Mouse (Mus musculus) MEL (cell line): ENCODE results near the gene Cox20. TPM values are rescaled to one million over a fixed set of nuclear protein-coding genes. Genes with fewer than 3 reads are reported as not detected.
A peak's percentile ranks its signal among the peaks of the same experiment; 100 is the strongest.

Experiments
- DNase-seq: peaks from one replicate; pipeline ENCODE4 v3.0.0; 2011; ENCODE audit warnings: low read depth, low spot score
- H3K27ac ChIP-seq: 2 replicates; pipeline ENCODE4 v1.5.1; 2012; ENCODE audit warnings: low read depth, mild to moderate bottlenecking, control low read depth, low read length, moderate library complexity; ENCODE audit not compliant: control insufficient read depth
- H3K27me3 ChIP-seq, 2 experiments: fragments of 150-350 bp in 1 of 2; sonication (generic) in 1 of 2; 2 replicates each; pipeline ENCODE4 v1.6.1; 2012; ENCODE audit warnings: low read length in 2 of 2, mild to moderate bottlenecking in 2 of 2, improper control_type of control experiment in 1 of 2, moderate library complexity in 1 of 2; ENCODE audit not compliant: insufficient read depth in 2 of 2, control insufficient read depth in 1 of 2
- H3K36me3 ChIP-seq, 2 experiments: 2 replicates each; pipeline ENCODE4 v1.6.1; 2012 to 2014; ENCODE audit warnings: low read length in 2 of 2, improper control_type of control experiment in 1 of 2, inconsistent platforms in 1 of 2, mild to moderate bottlenecking in 1 of 2; ENCODE audit not compliant: insufficient read depth in 2 of 2, control insufficient read depth in 1 of 2
- H3K4me1 ChIP-seq, 2 experiments: fragments of 150-350 bp in 1 of 2; sonication (generic) in 1 of 2; 2 replicates each; pipeline ENCODE4 v1.6.1; 2012; ENCODE audit warnings: low read length in 2 of 2, improper control_type of control experiment in 1 of 2, mild to moderate bottlenecking in 1 of 2; ENCODE audit not compliant: insufficient read depth in 2 of 2, control insufficient read depth in 1 of 2
- H3K4me3 ChIP-seq, 2 experiments: fragments of 150-350 bp in 1 of 2; sonication (generic) in 1 of 2; 2 replicates each; pipeline ENCODE4 v1.5.1; 2012; ENCODE audit warnings: low read depth in 2 of 2, low read length in 2 of 2, mild to moderate bottlenecking in 2 of 2, moderate library complexity in 2 of 2, control low read depth in 1 of 2, improper control_type of control experiment in 1 of 2; ENCODE audit not compliant: control insufficient read depth in 1 of 2, insufficient read depth in 1 of 2
- H3K79me2 ChIP-seq: 2 replicates; pipeline ENCODE4 v1.6.1; 2012; ENCODE audit warnings: mild to moderate bottlenecking, low read length, moderate library complexity; ENCODE audit not compliant: control insufficient read depth, poor library complexity, insufficient read depth
- H3K9ac ChIP-seq: 2 replicates; pipeline ENCODE4 v1.6.1; 2012; ENCODE audit warnings: low read depth, mild to moderate bottlenecking, control low read depth, low read length, moderate library complexity; ENCODE audit not compliant: control insufficient read depth, poor library complexity, severe bottlenecking
- H3K9me3 ChIP-seq: fragments of 150-350 bp; sonication (generic); replicated peaks from 2 replicates; pipeline ENCODE4 v1.6.1; 2012; ENCODE audit warnings: mild to moderate bottlenecking, low read length, improper control_type of control experiment, moderate library complexity; ENCODE audit not compliant: insufficient read depth
- BHLHE40 ChIP-seq: IDR thresholded peaks from 2 replicates; pipeline ENCODE4 v1.6.1; 2012; ENCODE audit warnings: low read depth, mild to moderate bottlenecking, inconsistent platforms, low read length, improper control_type of control experiment, borderline replicate concordance
- CHD1 ChIP-seq: IDR thresholded peaks from 2 replicates; pipeline ENCODE4 v1.6.1; 2012; ENCODE audit warnings: low read depth, mild to moderate bottlenecking, inconsistent platforms, low read length, improper control_type of control experiment
- CHD2 ChIP-seq: IDR thresholded peaks from 2 replicates; pipeline ENCODE4 v1.6.1; 2011; ENCODE audit warnings: low read length, improper control_type of control experiment
- CTCF ChIP-seq, 3 experiments: IDR thresholded peaks in 2 of 3; conservative IDR thresholded peaks in 1 of 3; 2 replicates each; pipeline ENCODE4 v1.5.1; 2011 to 2012; ENCODE audit warnings: low read length in 3 of 3, low read depth in 2 of 3, mild to moderate bottlenecking in 2 of 3, improper control_type of control experiment in 1 of 3, inconsistent platforms in 1 of 3, mixed read lengths in 1 of 3, moderate library complexity in 1 of 3; ENCODE audit not compliant: control insufficient read depth in 1 of 3, insufficient read depth in 1 of 3, poor library complexity in 1 of 3, severe bottlenecking in 1 of 3
- E2F4 ChIP-seq: IDR thresholded peaks from 2 replicates; pipeline ENCODE4 v1.6.1; 2011; ENCODE audit warnings: low read depth, low read length, improper control_type of control experiment, borderline replicate concordance
- ELF1 ChIP-seq: IDR thresholded peaks from 2 replicates; pipeline ENCODE4 v1.6.1; 2014; ENCODE audit warnings: low read depth, mild to moderate bottlenecking, inconsistent platforms, low read length, improper control_type of control experiment, moderate library complexity
- EP300 ChIP-seq, 2 experiments: IDR thresholded peaks; 2 replicates each; pipeline ENCODE4 v1.6.1; 2011; ENCODE audit warnings: improper control_type of control experiment in 2 of 2, low read length in 2 of 2, low read depth in 1 of 2, mild to moderate bottlenecking in 1 of 2
- GABPA ChIP-seq: IDR thresholded peaks from 2 replicates; pipeline ENCODE4 v1.6.1; 2012; ENCODE audit warnings: low read depth, mild to moderate bottlenecking, inconsistent platforms, low read length, improper control_type of control experiment, moderate library complexity
- GATA1 ChIP-seq: IDR thresholded peaks from 2 replicates; pipeline ENCODE4 v1.6.1; 2011; ENCODE audit warnings: low read depth, low read length, improper control_type of control experiment
- KAT2A ChIP-seq: conservative IDR thresholded peaks from 2 replicates; pipeline ENCODE4 v1.6.1; 2012; ENCODE audit warnings: low read depth, low read length, improper control_type of control experiment, inconsistent platforms
- MAFK ChIP-seq: IDR thresholded peaks from 2 replicates; pipeline ENCODE4 v1.6.1; 2011; ENCODE audit warnings: low read depth, mild to moderate bottlenecking, low read length, improper control_type of control experiment, borderline replicate concordance
- MAX ChIP-seq: IDR thresholded peaks from 2 replicates; pipeline ENCODE4 v1.6.1; 2011; ENCODE audit warnings: low read length, improper control_type of control experiment
- MAZ ChIP-seq: IDR thresholded peaks from 2 replicates; pipeline ENCODE4 v1.6.1; 2012; ENCODE audit warnings: low read depth, mild to moderate bottlenecking, inconsistent platforms, low read length, improper control_type of control experiment
- MXI1 ChIP-seq: IDR thresholded peaks from 2 replicates; pipeline ENCODE4 v1.6.1; 2011; ENCODE audit warnings: mild to moderate bottlenecking, low read depth, low read length, improper control_type of control experiment
- MYB ChIP-seq: IDR thresholded peaks from 2 replicates; pipeline ENCODE4 v1.6.1; 2011; ENCODE audit warnings: mild to moderate bottlenecking, low read depth, low read length, improper control_type of control experiment
- MYC ChIP-seq: IDR thresholded peaks from 2 replicates; pipeline ENCODE4 v1.6.1; 2011; ENCODE audit warnings: low read depth, mild to moderate bottlenecking, low read length, improper control_type of control experiment, moderate library complexity
- NRF1 ChIP-seq: IDR thresholded peaks from 2 replicates; pipeline ENCODE4 v1.6.1; 2014; ENCODE audit warnings: low read depth, mild to moderate bottlenecking, inconsistent platforms, low read length, improper control_type of control experiment, moderate library complexity; ENCODE audit not compliant: poor library complexity, insufficient read depth, severe bottlenecking
- POLR2A ChIP-seq, 2 experiments: IDR thresholded peaks; 2 replicates each; pipeline ENCODE4 v1.6.1; 2011 to 2012; ENCODE audit warnings: low read length in 2 of 2, mild to moderate bottlenecking in 2 of 2, control low read depth in 1 of 2, improper control_type of control experiment in 1 of 2, low read depth in 1 of 2, moderate library complexity in 1 of 2; ENCODE audit not compliant: control insufficient read depth in 1 of 2, insufficient read depth in 1 of 2, poor library complexity in 1 of 2
- POLR2AphosphoS2 ChIP-seq: IDR thresholded peaks from 2 replicates; pipeline ENCODE4 v1.6.1; 2011; ENCODE audit warnings: low read length, improper control_type of control experiment
- POLR2AphosphoS5 ChIP-seq: IDR thresholded peaks from 2 replicates; pipeline ENCODE4 v1.6.1; 2012; ENCODE audit warnings: low read depth, borderline replicate concordance, mild to moderate bottlenecking, inconsistent platforms, low read length, moderate library complexity, mixed read lengths
- RAD21 ChIP-seq: IDR thresholded peaks from 2 replicates; pipeline ENCODE4 v1.6.1; 2011; ENCODE audit warnings: mild to moderate bottlenecking, low read depth, low read length, improper control_type of control experiment
- SIN3A ChIP-seq: IDR thresholded peaks from 2 replicates; pipeline ENCODE4 v1.6.1; 2012; ENCODE audit warnings: low read length, improper control_type of control experiment, inconsistent platforms
- SMC3 ChIP-seq: IDR thresholded peaks from 2 replicates; pipeline ENCODE4 v1.6.1; 2011; ENCODE audit warnings: low read depth, low read length, improper control_type of control experiment
- TAL1 ChIP-seq: IDR thresholded peaks from 2 replicates; pipeline ENCODE4 v1.6.1; 2012; ENCODE audit warnings: mild to moderate bottlenecking, inconsistent platforms, low read length, moderate library complexity, mixed read lengths
- TBP ChIP-seq: IDR thresholded peaks from 2 replicates; pipeline ENCODE4 v1.8.0; 2011; ENCODE audit warnings: low read depth, low read length, improper control_type of control experiment
- USF2 ChIP-seq, 2 experiments: IDR thresholded peaks; 2 replicates each; pipeline ENCODE4 v1.6.1; 2011 to 2012; ENCODE audit warnings: improper control_type of control experiment in 2 of 2, low read length in 2 of 2, borderline replicate concordance in 1 of 2, inconsistent platforms in 1 of 2, low read depth in 1 of 2, mild to moderate bottlenecking in 1 of 2; ENCODE audit not compliant: insufficient read depth in 1 of 2
- ZC3H11A ChIP-seq: IDR thresholded peaks from 2 replicates; pipeline ENCODE4 v1.6.1; 2012; ENCODE audit warnings: low read depth, mild to moderate bottlenecking, inconsistent platforms, low read length, improper control_type of control experiment
- ZKSCAN1 ChIP-seq: IDR thresholded peaks from 2 replicates; pipeline ENCODE4 v1.6.1; 2012; ENCODE audit warnings: low read depth, mild to moderate bottlenecking, inconsistent platforms, low read length, improper control_type of control experiment, moderate library complexity
- ZMIZ1 ChIP-seq: IDR thresholded peaks from 2 replicates; pipeline ENCODE4 v1.6.1; 2012; ENCODE audit warnings: low read depth, mild to moderate bottlenecking, inconsistent platforms, low read length, improper control_type of control experiment, moderate library complexity
- polyA plus RNA-seq, 2 experiments: library from polyadenylated mRNA; stranded (reverse) in 1 of 2; unstranded in 1 of 2; fragments of >175 nt in 1 of 2; fragments of >200 nt in 1 of 2; gene quantifications; 2 replicates each; pipeline versions ENCODE4 v1.2.1 to v1.2.4; 2012; ENCODE audit warnings: low replicate concordance in 2 of 2, low read depth in 1 of 2; ENCODE audit not compliant: insufficient read length in 2 of 2, insufficient read depth in 1 of 2, missing spikeins in 1 of 2
- total RNA-seq: library from RNA; depleted of rRNA; stranded (reverse); fragments of 300-350 nt; gene quantifications from 2 replicates; pipeline ENCODE4 v1.2.3, GENCODE M21; 2012

Cox20 gene
- total and polyA plus RNA-seq, 3 experiments = 24.3 to 27.3 TPM; not detected in 1

DNA sequence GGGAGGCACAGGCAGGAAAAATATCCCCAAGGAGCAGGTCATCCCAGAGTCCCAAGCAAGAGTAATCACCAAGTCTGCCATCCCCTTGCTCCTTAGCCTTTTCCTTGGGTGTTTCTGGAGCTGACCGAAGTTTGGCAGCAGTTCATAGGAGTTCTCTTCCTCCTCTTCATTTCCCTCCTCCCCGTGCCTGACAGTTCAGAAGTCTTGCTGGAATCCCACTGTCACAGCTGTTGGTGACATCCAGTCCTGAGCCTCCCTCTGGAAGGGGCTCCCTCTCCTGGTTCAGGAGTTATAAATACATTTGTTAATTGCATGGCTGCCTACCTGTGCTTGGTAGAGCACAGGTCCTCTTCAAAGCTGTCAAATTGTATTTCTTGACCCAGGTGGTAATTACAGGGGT is 9.4 kb upstream of the Cox20 start:
- DNase-seq = no peak
- TF ChIP-seq KAT2A (no peak), NRF1 (no peak), CHD1 (no peak), SMC3 (no peak), ELF1 (no peak), USF2 (IDR thresholded peaks at IDR 0.05; ENCODE audit: borderline replicate concordance in 1 of 2, insufficient read depth in 1 of 2, low read depth in 1 of 2, low read length in 2 of 2) (no peak), MXI1 (no peak), E2F4 (no peak), MYC (no peak), MAFK (no peak), ZMIZ1 (no peak), TBP (no peak), GATA1 (no peak), GABPA (no peak), ZKSCAN1 (no peak), BHLHE40 (no peak), POLR2A (IDR thresholded peaks at IDR 0.05; ENCODE audit: control insufficient read depth in 1 of 2, insufficient read depth in 1 of 2, low read depth in 1 of 2, low read length in 2 of 2, poor library complexity in 1 of 2) (no peak), CHD2 (no peak), POLR2AphosphoS2 (no peak)
- TF ChIP-seq, all 39 proteins: peak for 0

DNA sequence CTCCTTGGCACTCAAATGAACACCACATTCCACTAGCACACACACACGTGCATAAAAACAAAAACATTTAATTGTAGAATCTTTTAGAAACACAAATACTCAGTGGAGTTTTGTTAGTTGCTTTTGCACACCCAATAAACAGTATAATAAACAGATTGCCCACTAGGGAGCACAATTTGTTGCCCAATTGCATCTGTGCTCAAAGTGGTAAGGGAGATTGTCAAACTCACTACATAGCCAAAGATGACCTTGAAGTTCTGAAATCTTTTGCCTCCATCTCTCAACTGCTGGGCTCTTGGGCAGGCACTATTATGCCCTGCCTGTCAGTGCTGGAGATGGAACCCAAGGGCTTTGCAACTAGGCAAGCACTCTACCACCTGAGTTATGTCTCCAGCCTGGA is 8.8 kb upstream of the Cox20 start:
- Histone ChIP-seq H3K4me3 (no peak overlapping the region), H3K9me3 (no peaks in the 10 kb centered on the region), H3K27ac (no peak overlapping the region), H3K79me2 (no peaks in the 10 kb centered on the region), H3K27me3 (no peaks in the 10 kb centered on the region), H3K4me1 (peaks cover 0 to 3% of the 10 kb centered on the region in 2 experiments; a peak in 2 of 4 replicates), H3K36me3 (peaks cover 0 to 7% of the 10 kb centered on the region in 2 experiments; a peak in 2 of 4 replicates), H3K9ac (no peak overlapping the region)
- no peak for DNase-seq
- no peak for TF ChIP-seq GABPA
- TF ChIP-seq MAX = no peak
- TF ChIP-seq ZC3H11A = peak; percentile 35
- TF ChIP-seq MYC = no peak
- TF ChIP-seq SIN3A = no peak
- TF ChIP-seq MAFK = no peak
- TF ChIP-seq CTCF (IDR thresholded peaks at IDR 0.05 in 2 of 3, conservative IDR thresholded peaks at IDR 0.05 in 1 of 3; ENCODE audit: control insufficient read depth in 1 of 3, insufficient read depth in 1 of 3, low read depth in 2 of 3, low read length in 3 of 3, poor library complexity in 1 of 3, severe bottlenecking in 1 of 3) = peak in 1 of 3 experiments; percentile 37; a peak in 2 of 6 replicates
- TF ChIP-seq TAL1 = no peak
- TF ChIP-seq MYB = no peak
- TF ChIP-seq RAD21 = peak; percentile 29
- TF ChIP-seq POLR2AphosphoS5 = no peak
- TF ChIP-seq TBP = no peak
- TF ChIP-seq SMC3 = peak; percentile 38
- no peak for TF ChIP-seq ZKSCAN1
- TF ChIP-seq EP300 (IDR thresholded peaks at IDR 0.05; ENCODE audit: low read depth in 1 of 2, low read length in 2 of 2) = no peak
- no peak for TF ChIP-seq MAZ

More for the DNA sequence above, 9.4 kb upstream of the Cox20 start:
- Histone ChIP-seq H3K27me3 (no peaks in the 10 kb centered on the region), H3K9me3 (no peaks in the 10 kb centered on the region), H3K9ac (no peak overlapping the region), H3K4me3 (no peak overlapping the region), H3K79me2 (no peaks in the 10 kb centered on the region), H3K36me3 (peaks cover 0 to 7% of the 10 kb centered on the region in 2 experiments; a peak in 2 of 4 replicates), H3K27ac (no peak overlapping the region), H3K4me1 (peaks cover 0 to 3% of the 10 kb centered on the region in 2 experiments; a peak in 2 of 4 replicates)
